Mouse (Mus musculus): ENCODE results near the gene Hoxb6. TPM values are rescaled to one million over a fixed set of nuclear protein-coding genes. Genes with fewer than 3 reads are reported as not detected.

Gene Hoxb6
- polyA plus RNA-seq, 1 experiment, result 14.3 TPM

- no peak for DNase-seq (ENCODE audit: low read depth)
Observed at GRCm38 (mm10) chr11:96344061-96344877, 52.0 kb downstream of the Hoxb6 start.

GRCm38 (mm10) chr11:96344878-96345159 is 52.5 kb downstream of the Hoxb6 start:
- TF ChIP-seq CTCF (IDR thresholded peaks at IDR 0.05; ENCODE audit: borderline replicate concordance, extremely low read depth, insufficient read depth, insufficient read length) (no peak), POLR2A (IDR thresholded peaks at IDR 0.05; ENCODE audit: borderline replicate concordance, extremely low read depth, insufficient read depth, insufficient read length, poor library complexity, severe bottlenecking) (no peak)
- DNase-seq (ENCODE audit: low read depth), result no peak

More at GRCm38 (mm10) chr11:96344061-96344877, 52.0 kb downstream of the Hoxb6 start:
- TF ChIP-seq POLR2A (IDR thresholded peaks at IDR 0.05; ENCODE audit: borderline replicate concordance, extremely low read depth, insufficient read depth, insufficient read length, poor library complexity, severe bottlenecking), result no peak
- no peak for TF ChIP-seq CTCF (IDR thresholded peaks at IDR 0.05; ENCODE audit: borderline replicate concordance, extremely low read depth, insufficient read depth, insufficient read length)

GRCm38 (mm10) chr11:96345220-96345892 is 53.1 kb downstream of the Hoxb6 start:
- no peak for DNase-seq (ENCODE audit: low read depth)
- TF ChIP-seq POLR2A (IDR thresholded peaks at IDR 0.05; ENCODE audit: borderline replicate concordance, extremely low read depth, insufficient read depth, insufficient read length, poor library complexity, severe bottlenecking) (no peak), CTCF (IDR thresholded peaks at IDR 0.05; ENCODE audit: borderline replicate concordance, extremely low read depth, insufficient read depth, insufficient read length) (no peak)

- TF ChIP-seq CTCF (IDR thresholded peaks at IDR 0.05; ENCODE audit: borderline replicate concordance, extremely low read depth, insufficient read depth, insufficient read length), result no peak
- TF ChIP-seq POLR2A (IDR thresholded peaks at IDR 0.05; ENCODE audit: borderline replicate concordance, extremely low read depth, insufficient read depth, insufficient read length, poor library complexity, severe bottlenecking), result no peak
Observed at GRCm38 (mm10) chr11:96345893-96346806, 53.9 kb downstream of the Hoxb6 start.

GRCm38 (mm10) chr11:96346916-96347520 is 54.7 kb downstream of the Hoxb6 start:
- no peak for DNase-seq (ENCODE audit: low read depth)
- TF ChIP-seq CTCF (IDR thresholded peaks at IDR 0.05; ENCODE audit: borderline replicate concordance, extremely low read depth, insufficient read depth, insufficient read length) (no peak), POLR2A (IDR thresholded peaks at IDR 0.05; ENCODE audit: borderline replicate concordance, extremely low read depth, insufficient read depth, insufficient read length, poor library complexity, severe bottlenecking) (no peak)

More at GRCm38 (mm10) chr11:96345893-96346806, 53.9 kb downstream of the Hoxb6 start:
- DNase-seq (ENCODE audit: low read depth), result no peak

- TF ChIP-seq POLR2A (IDR thresholded peaks at IDR 0.05; ENCODE audit: borderline replicate concordance, extremely low read depth, insufficient read depth, insufficient read length, poor library complexity, severe bottlenecking), result no peak
- no peak for TF ChIP-seq CTCF (IDR thresholded peaks at IDR 0.05; ENCODE audit: borderline replicate concordance, extremely low read depth, insufficient read depth, insufficient read length)
- DNase-seq (ENCODE audit: low read depth), result no peak
Observed at GRCm38 (mm10) chr11:96347717-96348116, 55.4 kb downstream of the Hoxb6 start.

GRCm38 (mm10) chr11:96348141-96348928 is 56.1 kb downstream of the Hoxb6 start:
- no peak for DNase-seq (ENCODE audit: low read depth)
- TF ChIP-seq POLR2A (IDR thresholded peaks at IDR 0.05; ENCODE audit: borderline replicate concordance, extremely low read depth, insufficient read depth, insufficient read length, poor library complexity, severe bottlenecking) (no peak), CTCF (IDR thresholded peaks at IDR 0.05; ENCODE audit: borderline replicate concordance, extremely low read depth, insufficient read depth, insufficient read length) (no peak)

GRCm38 (mm10) chr11:96348988-96349387 is 56.7 kb downstream of the Hoxb6 start:
- TF ChIP-seq CTCF (IDR thresholded peaks at IDR 0.05; ENCODE audit: borderline replicate concordance, extremely low read depth, insufficient read depth, insufficient read length), result no peak
- no peak for TF ChIP-seq POLR2A (IDR thresholded peaks at IDR 0.05; ENCODE audit: borderline replicate concordance, extremely low read depth, insufficient read depth, insufficient read length, poor library complexity, severe bottlenecking)

GRCm38 (mm10) chr11:96349491-96350340 is 57.4 kb downstream of the Hoxb6 start:
- no peak for DNase-seq (ENCODE audit: low read depth)
- TF ChIP-seq CTCF (IDR thresholded peaks at IDR 0.05; ENCODE audit: borderline replicate concordance, extremely low read depth, insufficient read depth, insufficient read length), result no peak
- no peak for TF ChIP-seq POLR2A (IDR thresholded peaks at IDR 0.05; ENCODE audit: borderline replicate concordance, extremely low read depth, insufficient read depth, insufficient read length, poor library complexity, severe bottlenecking)

More at GRCm38 (mm10) chr11:96348988-96349387, 56.7 kb downstream of the Hoxb6 start:
- no peak for DNase-seq (ENCODE audit: low read depth)

All from brain, embryonic 14.5 days (tissue).